In the genomic region with DNA sequence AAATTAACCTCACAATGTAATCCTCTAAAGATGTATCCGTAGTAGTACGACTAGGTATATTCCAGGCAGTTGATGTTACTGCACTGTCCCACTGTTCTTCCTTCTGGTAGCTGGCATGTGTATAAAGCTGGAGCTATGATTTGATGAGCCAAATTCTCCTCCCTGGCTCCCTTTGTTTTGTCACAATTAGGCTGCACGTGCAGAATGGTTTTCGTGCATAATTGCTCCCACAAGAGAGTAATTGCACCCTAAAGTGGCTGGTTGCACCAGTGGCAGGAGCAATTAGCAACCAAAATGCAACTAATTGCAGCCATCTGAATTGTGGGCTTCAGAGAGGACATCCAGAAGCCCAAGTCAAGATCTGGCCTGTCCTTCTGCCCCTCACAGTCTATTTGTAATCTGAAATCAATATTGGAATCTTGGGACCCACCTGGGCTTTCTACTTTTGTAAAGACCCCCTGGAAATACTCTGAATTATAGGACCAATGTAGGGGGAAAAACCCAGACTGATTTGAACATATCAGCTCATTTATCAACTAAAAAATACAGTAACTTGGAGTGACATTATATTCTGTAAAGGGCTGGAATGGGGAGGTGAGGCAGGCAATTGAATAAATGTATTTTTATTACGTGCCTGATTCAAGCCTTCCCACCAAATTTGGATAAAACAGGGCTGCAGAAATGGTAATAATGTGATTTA, we compare ENCODE assay signal across 16 mouse cellular contexts.
DNase-seq lines count a peak whose midpoint lies in the region; ATAC-seq lines count a peak whose summit lies in the region.
"Had no signal": no experiment of that assay in that cellular context is flagged by ENCODE, and none has a peak within 500 bp of the region (broad histone marks: within the 10 kb centered on the region; RNA-seq: fewer than 3 reads in every experiment).

No protein-coding gene starts in this region.

- no peak overlapping the region for H3K4me3 ChIP-seq in hindbrain, embryonic 14.5 days (replicated peaks; ENCODE audit: low read length)
- no peak overlapping the region for H3K4me3 ChIP-seq in hindbrain, embryonic 11.5 days (ENCODE audit: low read depth, low read length)
- no peak overlapping the region for H3K4me3 ChIP-seq in forebrain, embryonic 12.5 days (replicated peaks)
- H3K4me3 ChIP-seq in midbrain, embryonic 16.5 days (ENCODE audit: low read depth, low read length), result no peak overlapping the region
- H3K4me3 ChIP-seq: erythroblast, embryonic 14.5 days; gastrocnemius, adult 2 months; heart, adult 2 months had no signal

- H3K27me3 ChIP-seq in hindbrain, embryonic 14.5 days (ENCODE audit: control insufficient read depth, insufficient read depth, low read length), result no peaks in the 10 kb centered on the region
- H3K27me3 ChIP-seq in hindbrain, embryonic 11.5 days (ENCODE audit: control insufficient read depth, insufficient read depth, low read length), result no peaks in the 10 kb centered on the region
- H3K27me3 ChIP-seq in forebrain, embryonic 12.5 days, result no peaks in the 10 kb centered on the region
- no peaks in the 10 kb centered on the region for H3K27me3 ChIP-seq in midbrain, embryonic 16.5 days (ENCODE audit: control insufficient read depth, insufficient read depth, low read depth, low read length)

- H3K36me3 ChIP-seq in hindbrain, embryonic 14.5 days (replicated peaks; ENCODE audit: control insufficient read depth, insufficient read depth), result no peaks in the 10 kb centered on the region
- no peaks in the 10 kb centered on the region for H3K36me3 ChIP-seq in hindbrain, embryonic 11.5 days (ENCODE audit: control insufficient read depth, insufficient read depth, low read length)
- H3K36me3 ChIP-seq in forebrain, embryonic 12.5 days (replicated peaks), result no peaks in the 10 kb centered on the region
- H3K36me3 ChIP-seq in midbrain, embryonic 16.5 days (ENCODE audit: control insufficient read depth, insufficient read depth, low read length), result no peaks in the 10 kb centered on the region

- peak; percentile 57 for ATAC-seq in hindbrain, embryonic 14.5 days (ENCODE audit: low FRiP score)
- ATAC-seq in hindbrain, embryonic 11.5 days (ENCODE audit: low FRiP score), result no peak
- ATAC-seq in forebrain, embryonic 12.5 days (ENCODE audit: low FRiP score), result peak; percentile 87
- peak; percentile 28; the same call in 1 of the 2 replicates for ATAC-seq in midbrain, embryonic 16.5 days
- ATAC-seq in megakaryocyte-erythroid progenitor cell, adult 5-6 weeks (replicated peaks; ENCODE audit: low FRiP score, low TSS enrichment, poor library complexity, severe bottlenecking), result no peak
- ATAC-seq in erythroid progenitor cell, adult 5-6 weeks (replicated peaks; ENCODE audit: low FRiP score, poor library complexity, severe bottlenecking), result no peak
- ATAC-seq: inflammation-experienced regulatory T-cells, adult 6 months had no signal

- peak; percentile 26 for DNase-seq in hindbrain, embryonic 14.5 days (ENCODE audit: low spot score)
- no peak for DNase-seq in hindbrain, embryonic 11.5 days (ENCODE audit: low spot score)
- DNase-seq in Muller cell, postnatal 12 days (ENCODE audit: inconsistent ontology term), result peak; percentile 56
- no peak for DNase-seq in frontal cortex, postnatal 25 days (ENCODE audit: low spot score in 2 of 2)
- DNase-seq: cerebellum, adult 9-10 months; gastrocnemius, adult 2 months; heart, adult 2 months; liver; lung, adult 18-20 months had no signal

- no peak overlapping the region for H3K27ac ChIP-seq in hindbrain, embryonic 14.5 days
- H3K27ac ChIP-seq in hindbrain, embryonic 11.5 days (ENCODE audit: low read depth, low read length), result no peak overlapping the region
- peak overlapping the region; percentile 78 for H3K27ac ChIP-seq in forebrain, embryonic 12.5 days
- no peak overlapping the region for H3K27ac ChIP-seq in midbrain, embryonic 16.5 days (ENCODE audit: low read length)
- H3K27ac ChIP-seq: gastrocnemius, adult 2 months; heart, adult 2 months; macrophage had no signal

- no peaks in the 10 kb centered on the region for H3K9me3 ChIP-seq in hindbrain, embryonic 14.5 days (ENCODE audit: control insufficient read depth, low read length)
- no peaks in the 10 kb centered on the region for H3K9me3 ChIP-seq in hindbrain, embryonic 11.5 days (ENCODE audit: control insufficient read depth, low read length)
- no peaks in the 10 kb centered on the region for H3K9me3 ChIP-seq in forebrain, embryonic 12.5 days
- H3K9me3 ChIP-seq in midbrain, embryonic 16.5 days (replicated peaks; ENCODE audit: control insufficient read depth, low read length, poor library complexity, severe bottlenecking), result no peaks in the 10 kb centered on the region

- no peak overlapping the region for H3K9ac ChIP-seq in hindbrain, embryonic 14.5 days
- no peak overlapping the region for H3K9ac ChIP-seq in hindbrain, embryonic 11.5 days (ENCODE audit: low read depth, low read length)
- H3K9ac ChIP-seq in forebrain, embryonic 12.5 days, result no peak overlapping the region
- no peak overlapping the region for H3K9ac ChIP-seq in midbrain, embryonic 16.5 days (ENCODE audit: low read depth, low read length)

- WGBS in hindbrain, embryonic 14.5 days, result 61% methylated on average over 5 of the region's 5 CpGs
- 79% methylated on average over 5 of the region's 5 CpGs for WGBS in hindbrain, embryonic 11.5 days
- WGBS in forebrain, embryonic 12.5 days, result 39% methylated on average over 5 of the region's 5 CpGs
- WGBS in midbrain, embryonic 16.5 days, result 62% methylated on average over 5 of the region's 5 CpGs

- H3K4me2 ChIP-seq in hindbrain, embryonic 14.5 days (replicated peaks), result no peak overlapping the region
- H3K4me2 ChIP-seq in hindbrain, embryonic 11.5 days (replicated peaks; ENCODE audit: low read depth, low read length), result no peak overlapping the region
- H3K4me2 ChIP-seq in forebrain, embryonic 12.5 days, result no peak overlapping the region
- no peak overlapping the region for H3K4me2 ChIP-seq in midbrain, embryonic 16.5 days (ENCODE audit: low read length)

- no peaks in the 10 kb centered on the region for H3K4me1 ChIP-seq in hindbrain, embryonic 14.5 days (replicated peaks; ENCODE audit: control insufficient read depth, insufficient read depth, low read length)
- H3K4me1 ChIP-seq in hindbrain, embryonic 11.5 days (replicated peaks; ENCODE audit: control insufficient read depth, insufficient read depth, low read length), result no peaks in the 10 kb centered on the region
- peaks cover 17% of the 10 kb centered on the region for H3K4me1 ChIP-seq in forebrain, embryonic 12.5 days
- H3K4me1 ChIP-seq in midbrain, embryonic 16.5 days (ENCODE audit: control insufficient read depth, insufficient read depth, low read length), result no peaks in the 10 kb centered on the region

Comparison
In these comparisons a context has a peak if more than half of its experiments do, and no peak if none do; other contexts are left out.
1. ATAC-seq: peak in hindbrain, embryonic 14.5 days (single experiment), forebrain, embryonic 12.5 days (single experiment) and midbrain, embryonic 16.5 days (single experiment); none in hindbrain, embryonic 11.5 days (single experiment), megakaryocyte-erythroid progenitor cell, adult 5-6 weeks (single experiment) and erythroid progenitor cell, adult 5-6 weeks (single experiment).
2. DNase-seq: peak in hindbrain, embryonic 14.5 days (single experiment) and Muller cell, postnatal 12 days (single experiment); none in hindbrain, embryonic 11.5 days (single experiment) and frontal cortex, postnatal 25 days (0 of 2).